Mouse (Mus musculus): ENCODE results near the gene Agbl5. TPM values are rescaled to one million over a fixed set of nuclear protein-coding genes. Genes with fewer than 3 reads are reported as not detected.

The Agbl5 gene
- total RNA-seq (2023) = 1 to 10 TPM; 6.7 to 7.0 TPM

GRCm38 (mm10) chr5:30888337-30889087, at the start of gene Agbl5:
Agbl5 (plus strand) TSS chr5:30888694.

GRCm38 (mm10) chr5:30867712-30868111, 20.8 kb upstream of the Agbl5 start, which contains the start of gene Tmem214:
Tmem214 (plus strand) TSS chr5:30868012.

DNA sequence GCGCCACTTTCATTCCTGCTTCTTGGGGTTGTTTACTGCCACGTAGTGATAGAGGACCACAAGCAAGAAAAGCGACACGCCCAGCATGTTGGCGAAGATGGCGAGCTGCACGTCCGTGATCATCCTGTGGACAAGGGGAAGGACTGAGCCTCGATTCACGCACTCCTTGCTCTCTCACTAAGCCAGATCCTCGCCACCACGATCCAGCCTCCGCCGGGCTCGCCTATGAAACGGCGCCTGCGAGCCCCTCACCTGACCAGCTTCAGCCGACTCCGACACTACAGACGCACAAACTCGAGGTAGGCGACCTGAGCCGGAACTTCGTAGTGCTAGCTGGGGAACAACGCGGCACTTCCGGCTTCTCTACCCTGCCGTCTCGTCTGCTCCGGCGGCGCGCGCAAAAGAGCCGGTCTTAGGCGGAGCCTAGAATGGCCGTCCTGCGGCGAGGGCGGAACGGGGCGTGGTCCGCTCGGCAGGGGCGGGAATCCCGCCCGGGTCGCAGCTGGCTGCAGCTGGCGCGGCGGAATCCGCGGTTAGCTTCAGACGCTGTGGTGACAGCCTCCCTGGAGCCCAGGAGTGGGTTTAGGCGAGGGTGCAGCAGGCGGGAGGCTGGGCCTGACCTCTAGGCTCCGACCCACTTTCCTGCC, 19.0 kb downstream of the Agbl5 start, which contains the start of gene Ost4:
Gene Ost4, minus strand, starts transcription at position 376 of the 647 bp plus-strand sequence.

GRCm38 (mm10) chr5:30913060-30913841, 24.8 kb downstream of the Agbl5 start, which contains the start of gene Emilin1:
Emilin1 (plus strand) TSS chr5:30913402.

GRCm38 (mm10) chr5:30921256-30922033, 33.0 kb downstream of the Agbl5 start, which contains the start of gene Khk:
Khk (plus strand) TSS chr5:30921431.

GRCm38 (mm10) chr5:30944956-30945781, 56.7 kb downstream of the Agbl5 start, which contains the start of gene Cgref1:
Cgref1 (minus strand) TSS chr5:30945591.

Other genes starting within 250 kb of the Agbl5 start
- 10 to 100 TPM; 43.2 to 49.5 TPM for gene Slc35f6, start 240.8 kb upstream of the Agbl5 start, total RNA-seq (2023)
- 100 to 1,000 TPM; 127 to 133 TPM for gene Cenpa, start 221.9 kb upstream of the Agbl5 start, total RNA-seq (2023)
- gene Dpysl5, start 177.1 kb upstream of the Agbl5 start, total RNA-seq (2023) = not detected
- gene Mapre3, start 74.1 kb upstream of the Agbl5 start, total RNA-seq (2023) = 1 to 10 TPM; 2.1 to 2.2 TPM
- 10 to 100 TPM; 26.1 to 28.0 TPM for gene Tmem214, start 20.7 kb upstream of the Agbl5 start, total RNA-seq (2023)
- gene Ost4, start 19.1 kb downstream of the Agbl5 start, total RNA-seq (2023) = 100 to 1,000 TPM; 134 to 146 TPM
- gene Emilin1, start 24.7 kb downstream of the Agbl5 start, total RNA-seq (2023) = 10 to 100 TPM; 30.1 to 37.7 TPM
- 10 to 100 TPM; 31.5 to 33.0 TPM for gene Khk, start 32.7 kb downstream of the Agbl5 start, total RNA-seq (2023)
- not detected for gene Cgref1, start 56.9 kb downstream of the Agbl5 start, total RNA-seq (2023)
- gene Preb, start 71.7 kb downstream of the Agbl5 start, total RNA-seq (2023) = 100 to 1,000 TPM; 319 to 353 TPM
- not detected for gene Tcf23, start 80.0 kb downstream of the Agbl5 start, total RNA-seq (2023)
- gene Atraid, start 159.6 kb downstream of the Agbl5 start, total RNA-seq (2023) = 10 to 100 TPM; 17.9 to 23.8 TPM
- gene Slc5a6, start 160.2 kb downstream of the Agbl5 start, total RNA-seq (2023) = 1 to 10 TPM; 2.4 to 3.2 TPM
- gene Cad, start 166.1 kb downstream of the Agbl5 start, total RNA-seq (2023) = 10 to 100 TPM; 17.6 to 19.8 TPM
- gene Dnajc5g, start 217.6 kb downstream of the Agbl5 start, total RNA-seq (2023) = not detected
- gene Slc30a3, start 219.5 kb downstream of the Agbl5 start, total RNA-seq (2023) = not detected
- gene Trim54, start 228.0 kb downstream of the Agbl5 start, total RNA-seq (2023) = not detected

Measured in neutrophil, adult 59 days (primary cell).